Mouse (Mus musculus) testis, adult 2 months (tissue): ENCODE measurements around the gene Ect2l. TPM values are rescaled to one million over a fixed set of nuclear protein-coding genes. Genes with fewer than 3 reads are reported as not detected.

ENCODE experiments used
- H3K27ac ChIP-seq: fragments of 200-500 bp; 2 replicates; pipeline ENCODE4 v1.5.1; 2012; ENCODE audit warnings: low read depth, low read length; ENCODE audit not compliant: control insufficient read depth, insufficient read depth
- H3K27me3 ChIP-seq: fragments of 200-500 bp; 2 replicates; pipeline ENCODE4 v1.6.1; 2012; ENCODE audit warnings: mild to moderate bottlenecking, low read length, moderate library complexity; ENCODE audit not compliant: control insufficient read depth, insufficient read depth
- H3K36me3 ChIP-seq: fragments of 200-500 bp; 2 replicates; pipeline ENCODE4 v1.6.1; 2012; ENCODE audit warnings: mild to moderate bottlenecking, low read length; ENCODE audit not compliant: control insufficient read depth, insufficient read depth
- H3K4me1 ChIP-seq: fragments of 200-500 bp; 2 replicates; pipeline ENCODE4 v1.6.1; 2012; ENCODE audit warnings: low read length; ENCODE audit not compliant: control insufficient read depth, insufficient read depth
- H3K4me3 ChIP-seq: fragments of 200-500 bp; 2 replicates; pipeline ENCODE4 v1.5.1; 2012; ENCODE audit warnings: low read depth, mild to moderate bottlenecking, low read length, moderate library complexity, mixed read lengths; ENCODE audit not compliant: control insufficient read depth
- CTCF ChIP-seq: fragments of 200-500 bp; IDR thresholded peaks from 2 replicates; pipeline ENCODE4 v1.5.1; 2012; ENCODE audit warnings: low read depth, mild to moderate bottlenecking, inconsistent platforms, low read length, moderate library complexity; ENCODE audit not compliant: control insufficient read depth, insufficient read depth, insufficient replicate concordance
- POLR2A ChIP-seq: fragments of 200-500 bp; IDR thresholded peaks from 2 replicates; pipeline ENCODE4 v1.6.1; 2012; ENCODE audit warnings: low read depth, mild to moderate bottlenecking, inconsistent platforms, low read length, moderate library complexity; ENCODE audit not compliant: control insufficient read depth
- polyA plus RNA-seq: library from polyadenylated mRNA; depleted of rRNA; stranded (reverse); fragments of >200 nt; gene quantifications from 2 replicates; pipeline ENCODE4 v1.2.3, GENCODE M21; 2012; rRNA removed

Gene Ect2l
- polyA plus RNA-seq, 1 experiment = 0.43 TPM

GRCm38 (mm10) chr10:18081536-18081935, 129.2 kb downstream of the Ect2l start:
- no peak overlapping the region for H3K4me3 ChIP-seq
- no peak overlapping the region for H3K27ac ChIP-seq
- no peaks in the 10 kb centered on the region for H3K27me3 ChIP-seq
- no peaks in the 10 kb centered on the region for H3K4me1 ChIP-seq
- no peaks in the 10 kb centered on the region for H3K36me3 ChIP-seq
- TF ChIP-seq CTCF = no peak
- no peak for TF ChIP-seq POLR2A

Other genes starting within 250 kb of the Ect2l start
- 5.8 and 6.9 TPM in 2 replicates for gene Abracl, start 187.6 kb downstream of the Ect2l start, polyA plus RNA-seq
- 52.8 and 58.2 TPM in 2 replicates for gene Reps1, start 155.0 kb downstream of the Ect2l start, polyA plus RNA-seq
- 84.1 and 90.1 TPM in 2 replicates for gene Ccdc28a, start 24.1 kb upstream of the Ect2l start, polyA plus RNA-seq
- 11.7 and 11.9 TPM in 2 replicates for gene Nhsl1, start 108.1 kb upstream of the Ect2l start, polyA plus RNA-seq